Mouse (Mus musculus) limb, embryonic 14.5 days (tissue): Measurements from ENCODE around the gene Tnfrsf23. TPM values are rescaled to one million over a fixed set of nuclear protein-coding genes. Genes with fewer than 3 reads are reported as not detected.
"Not testable (repeated sequence)": the region's sequence is repeated elsewhere in the genome, so short reads cannot be mapped to it uniquely, and the experiment has no call there.

Experiments
- ATAC-seq: fragments of 200-750 bp; cut with Nextera tagmentation; 2 replicates; pipeline ENCODE4 v1.8.0; 2017; ENCODE audit warnings: low read depth, moderate number of reproducible peaks, moderate TSS enrichment; ENCODE audit not compliant: low FRiP score
- DNase-seq: peaks from one replicate; pipeline ENCODE4 v3.0.0-alpha.2; 2015; ENCODE audit warnings: low spot score
- H3K27ac ChIP-seq: fragments of 300-500 bp; sonication (generic); replicated peaks from 2 replicates; pipeline ENCODE4 v1.5.1; 2014; ENCODE audit warnings: low read depth, mild to moderate bottlenecking, low read length, moderate library complexity, mixed read lengths
- H3K27me3 ChIP-seq: fragments of 300-500 bp; sonication (generic); 2 replicates; pipeline ENCODE4 v1.6.1; 2014; ENCODE audit warnings: low read length, mixed read lengths; ENCODE audit not compliant: control insufficient read depth, insufficient read depth
- H3K36me3 ChIP-seq: fragments of 300-500 bp; sonication (generic); 2 replicates; pipeline ENCODE4 v1.6.1; 2014; ENCODE audit warnings: mild to moderate bottlenecking, low read length, moderate library complexity, mixed read lengths; ENCODE audit not compliant: control insufficient read depth, insufficient read depth
- H3K4me1 ChIP-seq: fragments of 300-500 bp; sonication (generic); 2 replicates; pipeline ENCODE4 v1.6.1; 2014; ENCODE audit warnings: antibody characterized with exemption, low read length, mixed read lengths; ENCODE audit not compliant: control insufficient read depth, insufficient read depth
- H3K4me2 ChIP-seq: fragments of 300-500 bp; sonication (generic); replicated peaks from 2 replicates; pipeline ENCODE4 v1.6.1; 2014; ENCODE audit warnings: low read depth, mild to moderate bottlenecking, low read length, moderate library complexity; ENCODE audit not compliant: severe bottlenecking
- H3K4me3 ChIP-seq: fragments of 300-500 bp; sonication (generic); replicated peaks from 2 replicates; pipeline ENCODE4 v1.5.1; 2014; ENCODE audit warnings: low read length
- H3K9ac ChIP-seq: fragments of 300-500 bp; sonication (generic); 2 replicates; pipeline ENCODE4 v1.6.1; 2014; ENCODE audit warnings: mild to moderate bottlenecking, low read depth, low read length, moderate library complexity; ENCODE audit not compliant: severe bottlenecking
- H3K9me3 ChIP-seq: fragments of 300-500 bp; sonication (generic); 2 replicates; pipeline ENCODE4 v1.6.1; 2016; ENCODE audit warnings: low read length; ENCODE audit not compliant: control insufficient read depth
- POLR2A ChIP-seq: fragments of 200-500 bp; IDR thresholded peaks from 2 replicates; pipeline ENCODE4 v1.8.0; 2012; ENCODE audit warnings: inconsistent platforms, mild to moderate bottlenecking, moderate library complexity, borderline replicate concordance; ENCODE audit not compliant: insufficient read depth, insufficient read length; ENCODE audit errors: extremely low read depth
- WGBS: fragments of 180-500 bp; shearing (Covaris S2); extraction: QIAGEN DNeasy Blood & Tissue Kit; methylation state at CpG from one replicate; pipeline ENCODE4 v1.1.7; 2014; 5-methylcytosine and 5-hydroxymethylcytosine counted together
- polyA plus RNA-seq, 2 experiments: library from polyadenylated mRNA; depleted of rRNA in 1 of 2; stranded (reverse) in 1 of 2; unstranded in 1 of 2; fragments of >200 nt; fragmentation: Nextera tagmentation in 1 of 2; extraction: Ambion mirVana in 1 of 2; gene quantifications; 2 replicates each; pipeline versions ENCODE4 v1.2.1 to v1.2.3; 2012 to 2014

Gene Tnfrsf23
- polyA plus RNA-seq, 2 experiments: 2.8 to 5.5 TPM

DNA sequence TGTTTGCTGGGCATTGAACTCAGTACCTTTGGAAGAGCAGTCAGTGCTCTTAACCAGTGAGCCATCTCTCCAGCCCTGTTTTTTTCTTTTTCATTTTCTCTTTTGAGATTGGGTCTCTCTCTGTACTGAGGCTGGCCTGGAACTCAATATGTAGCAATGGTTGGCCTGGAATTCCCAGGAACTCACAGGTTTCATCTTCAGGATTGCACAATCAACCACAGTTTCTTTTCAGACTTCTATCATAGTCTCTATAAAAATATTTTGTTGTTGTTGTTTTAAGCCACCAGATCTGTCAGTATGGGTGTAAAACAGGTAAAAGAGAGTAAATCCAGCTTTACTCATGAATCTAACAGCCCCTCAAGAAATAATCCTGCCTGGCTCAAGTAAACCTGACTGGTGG, 24.9 kb downstream of the Tnfrsf23 start:
- DNase-seq (no peak), ATAC-seq (no peak)
- no peaks in the 10 kb centered on the region for H3K4me1 ChIP-seq
- no peaks in the 10 kb centered on the region for H3K27me3 ChIP-seq
- H3K4me2 ChIP-seq: no peak overlapping the region
- H3K4me3 ChIP-seq: no peak overlapping the region
- no peak overlapping the region for H3K9ac ChIP-seq
- TF ChIP-seq POLR2A: no peak
- H3K36me3 ChIP-seq: no peaks in the 10 kb centered on the region
- no peak overlapping the region for H3K27ac ChIP-seq
- no peaks in the 10 kb centered on the region for H3K9me3 ChIP-seq

DNA sequence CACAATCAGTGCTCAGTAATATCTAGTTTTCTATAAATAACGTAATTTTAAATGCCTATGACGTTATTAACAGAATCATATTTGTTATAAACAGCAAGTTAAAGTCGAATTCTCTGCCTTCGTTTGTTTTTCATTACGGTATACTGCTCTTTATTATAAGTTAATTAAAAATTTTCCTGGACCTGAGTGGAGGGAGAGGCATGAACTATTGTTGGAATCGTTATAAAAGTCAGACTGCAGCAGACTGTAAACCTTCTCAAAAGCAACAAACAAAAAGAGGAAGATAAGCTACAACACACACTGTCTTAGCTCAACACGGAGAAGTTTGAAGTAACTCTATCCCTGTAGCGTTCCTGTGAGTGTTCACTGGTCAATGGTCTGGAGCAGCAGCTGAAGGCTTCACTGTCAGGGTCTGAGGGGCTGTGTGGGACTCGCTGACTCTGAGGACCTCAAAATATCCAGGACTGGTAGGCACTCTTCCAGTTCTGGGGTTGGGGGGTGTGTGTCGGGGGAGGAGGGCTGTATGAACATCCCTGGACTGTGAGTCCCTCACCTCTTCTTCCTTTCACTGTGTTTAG, 35.8 kb downstream of the Tnfrsf23 start:
- H3K27me3 ChIP-seq, H3K9ac ChIP-seq, DNase-seq, H3K36me3 ChIP-seq, H3K9me3 ChIP-seq, H3K27ac ChIP-seq, H3K4me1 ChIP-seq: not testable (repeated sequence)
- Histone ChIP-seq H3K4me3 (peak overlapping the region; percentile 63), H3K4me2 (peak overlapping the region; percentile 73; the same call in 1 of the 2 replicates)
- WGBS: 51% methylated on average over 10 of the region's 10 CpGs
- ATAC-seq: peak; percentile 20; the same call in 1 of the 2 replicates

GRCm38 (mm10) chr7:143649034-143649768, 36.5 kb downstream of the Tnfrsf23 start, which contains the start of gene Tnfrsf22:
TSS of gene Tnfrsf22 (minus strand) at chr7:143649661.
- Histone ChIP-seq H3K27ac (no peak within 1 kb of the TSS), H3K4me3 (peak within 1 kb of the TSS; percentile 63), H3K9me3 (no peaks in the 10 kb centered on the region), H3K4me1 (no peaks in the 10 kb centered on the region), H3K4me2 (peak within 1 kb of the TSS; percentile 73), H3K9ac (peak within 1 kb of the TSS; percentile 66), H3K36me3 (no peaks in the 10 kb centered on the region), H3K27me3 (no peaks in the 10 kb centered on the region)
- ATAC-seq (peak; percentile 99), DNase-seq (peak; percentile 91)
- 0 out of 2 replicates have a peak, but pooled peaks have one; percentile 28 for TF ChIP-seq POLR2A
- 3% methylated on average over 37 of the region's 39 CpGs for WGBS

DNA sequence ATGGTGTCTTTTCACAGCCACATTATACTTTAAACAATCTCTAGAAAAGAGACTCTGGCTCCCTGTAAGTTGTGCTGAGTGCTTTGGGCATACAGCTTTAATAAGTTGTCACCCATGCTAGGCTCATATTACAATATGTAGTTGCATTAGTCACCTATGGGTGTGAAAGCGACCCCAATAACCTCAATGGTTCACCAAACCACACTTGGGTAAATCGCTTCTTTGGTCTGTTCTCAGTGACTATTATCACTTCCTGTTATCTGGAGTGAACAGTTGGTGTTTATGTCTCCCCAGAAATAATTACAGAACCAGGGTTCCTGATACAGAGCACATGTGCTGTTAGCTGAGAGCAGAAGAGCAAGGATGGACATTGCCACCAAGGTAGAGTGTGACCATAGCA, 41.7 kb downstream of the Tnfrsf23 start:
- not testable (repeated sequence) for DNase-seq, H3K9ac ChIP-seq, H3K4me3 ChIP-seq, H3K27me3 ChIP-seq, H3K36me3 ChIP-seq, H3K9me3 ChIP-seq, ATAC-seq, H3K4me2 ChIP-seq, H3K4me1 ChIP-seq, H3K27ac ChIP-seq
- WGBS: 87% methylated on average over 2 of the region's 2 CpGs

- H3K4me2 ChIP-seq: no peak overlapping the region
- no peaks in the 10 kb centered on the region for H3K9me3 ChIP-seq
- no peak overlapping the region for H3K4me3 ChIP-seq
- H3K36me3 ChIP-seq: no peaks in the 10 kb centered on the region
- DNase-seq: no peak
- no peaks in the 10 kb centered on the region for H3K27me3 ChIP-seq
- no peaks in the 10 kb centered on the region for H3K4me1 ChIP-seq
- no peak overlapping the region for H3K27ac ChIP-seq
- WGBS: 90% methylated on average over 1 of the region's 1 CpGs
- no peak for ATAC-seq
- TF ChIP-seq POLR2A: no peak
- H3K9ac ChIP-seq: no peak overlapping the region
These were observed 49.0 kb downstream of the Tnfrsf23 start for GRCm38 (mm10) chr7:143636674-143637073.
